Mouse (Mus musculus) left cerebral cortex, adult 2 months (tissue): Measurements from ENCODE around the gene Csn2. TPM values are rescaled to one million over a fixed set of nuclear protein-coding genes. Genes with fewer than 3 reads are reported as not detected.
A peak's percentile ranks its signal among the peaks of the same experiment; 100 is the strongest.

Experiments
- DNase-seq, 2 experiments: peaks; one replicate each; pipeline ENCODE4 v3.0.0; 2021 to 2022; ENCODE audit warnings: low spot score in 2 of 2, mixed read lengths in 1 of 2; ENCODE audit errors: extremely low spot score in 1 of 2
- H3K27ac ChIP-seq: fragments of 200-600 bp; 2 replicates; pipeline ENCODE4 v1.8.1; 2022
- H3K4me3 ChIP-seq: fragments of 200-600 bp; 2 replicates; pipeline ENCODE4 v1.8.1; 2022
- CTCF ChIP-seq: fragments of 200-600 bp; IDR thresholded peaks from 2 replicates; pipeline ENCODE4 v1.8.1; 2022; ENCODE audit warnings: antibody characterized with exemption, mild to moderate bottlenecking, moderate library complexity
- intact Hi-C: fragments of 180-260 bp; cut with DNase I; formaldehyde crosslinking; loops from one replicate; pipeline ENCODE4 v1.15.1; 2025
- long read RNA-seq, 2 experiments: library from polyadenylated mRNA; stranded (forward); transcript quantifications; one replicate each; pipeline ENCODE4 v2.0.0; 2021; ENCODE audit warnings: borderline mapping rate in 2 of 2
- total RNA-seq, 2 experiments: library from RNA; stranded (reverse); gene quantifications; 2 replicates each; pipeline ENCODE4 v1.2.3; 2021

The Csn2 gene
- not detected for total RNA-seq
- long read RNA-seq, experiment 1, result 0 reads
- long read RNA-seq, experiment 2, result 0 reads

DNA sequence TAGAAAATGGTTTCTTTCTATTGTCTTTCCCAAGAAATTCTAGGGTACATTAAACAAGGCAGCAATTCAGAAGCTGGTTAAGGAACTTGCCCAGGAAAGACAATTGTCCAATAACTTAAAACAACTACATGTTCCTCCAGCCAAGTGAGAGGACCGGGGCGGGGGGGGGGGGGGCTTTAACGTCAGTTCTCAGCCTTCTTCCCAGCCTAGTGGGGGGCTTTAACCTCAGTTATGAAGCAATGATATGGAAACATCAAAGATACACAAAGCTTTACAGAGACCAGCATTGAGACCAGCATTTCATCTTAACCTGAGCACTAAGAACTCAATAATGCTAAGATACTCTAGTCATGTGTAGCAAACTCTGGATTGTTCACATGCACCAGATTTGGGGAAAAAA is at the start of gene Csn2:
Csn2 (minus strand) TSS at position 101 of the 400 bp plus-strand sequence.
- Histone ChIP-seq H3K4me3 (no peak within 1 kb of the TSS), H3K27ac (no peak within 1 kb of the TSS)
- intact Hi-C loops, result no loop called here
- no peak for DNase-seq
- TF ChIP-seq CTCF, result no peak

DNA sequence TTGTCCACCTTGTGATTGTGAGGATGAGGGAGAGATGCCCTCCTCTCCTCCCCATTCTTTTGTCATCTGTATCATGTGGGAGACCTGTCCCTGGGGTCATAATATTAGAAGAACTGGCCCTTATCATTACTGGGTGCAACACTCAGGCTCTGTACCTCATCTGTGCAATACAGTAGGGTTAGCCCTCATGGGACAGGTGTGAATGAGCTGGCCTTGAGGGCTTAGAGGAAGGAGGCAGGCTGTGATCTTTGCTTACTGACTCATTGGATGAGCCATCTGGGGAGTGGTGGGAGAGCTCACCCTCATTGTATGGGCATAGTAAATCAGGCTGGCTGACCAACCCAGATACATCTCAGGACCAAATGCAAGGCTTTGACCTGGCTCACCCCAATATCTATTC is 35.4 kb upstream of the Csn2 start:
- no peak for TF ChIP-seq CTCF
- intact Hi-C loops, result no loop called here
- no peak for DNase-seq
- Histone ChIP-seq H3K4me3 (no peak overlapping the region), H3K27ac (no peak overlapping the region)

DNA sequence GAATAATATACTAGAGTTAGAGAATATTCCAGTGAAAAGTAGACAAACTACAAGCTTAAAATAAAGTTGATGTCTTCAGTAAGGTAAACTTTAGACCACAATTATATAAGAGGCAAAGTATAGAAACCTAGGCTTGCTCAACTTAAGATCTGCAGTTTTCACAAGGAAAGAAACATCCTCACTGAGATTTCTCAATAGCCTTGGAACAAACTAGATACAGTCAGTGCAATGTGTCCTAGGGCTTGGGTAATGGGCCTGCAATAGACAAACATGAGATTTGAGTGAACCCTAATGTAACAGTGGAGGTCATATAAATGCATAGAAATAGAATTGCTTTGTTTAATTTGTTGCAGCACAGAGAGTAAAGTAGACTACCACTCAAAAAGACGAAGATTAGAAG is 6.5 kb upstream of the Csn2 start:
- no peak for DNase-seq
- intact Hi-C loops, result no loop called here
- Histone ChIP-seq H3K27ac (no peak overlapping the region), H3K4me3 (no peak overlapping the region)
- no peak for TF ChIP-seq CTCF

DNA sequence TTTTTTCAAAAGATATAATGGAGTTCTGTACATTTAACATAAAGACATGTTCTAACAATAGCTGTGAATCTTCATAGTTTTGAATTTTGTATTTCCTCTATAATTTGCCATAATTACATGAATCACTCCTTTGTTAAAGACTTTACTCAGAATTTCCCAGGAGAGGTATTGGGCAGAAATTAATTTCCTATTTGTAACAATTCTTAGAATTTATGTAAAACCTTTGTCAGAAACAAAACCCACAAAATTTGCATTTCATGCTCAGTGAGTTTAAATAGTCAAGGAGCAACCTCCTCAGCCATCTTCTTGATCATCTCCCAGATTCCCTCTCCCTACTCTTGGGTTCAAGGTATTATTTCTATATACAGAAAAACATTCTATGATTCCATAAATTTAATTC is 33.5 kb downstream of the Csn2 start, which contains the start of gene Csn1s1:
Csn1s1 (plus strand) TSS at position 301 of the 400 bp plus-strand sequence.
- no peak for TF ChIP-seq CTCF
- no peak within 1 kb of the TSS for H3K4me3 ChIP-seq
- intact Hi-C loops, result no loop called here
- no peak for DNase-seq
- no peak within 1 kb of the TSS for H3K27ac ChIP-seq

DNA sequence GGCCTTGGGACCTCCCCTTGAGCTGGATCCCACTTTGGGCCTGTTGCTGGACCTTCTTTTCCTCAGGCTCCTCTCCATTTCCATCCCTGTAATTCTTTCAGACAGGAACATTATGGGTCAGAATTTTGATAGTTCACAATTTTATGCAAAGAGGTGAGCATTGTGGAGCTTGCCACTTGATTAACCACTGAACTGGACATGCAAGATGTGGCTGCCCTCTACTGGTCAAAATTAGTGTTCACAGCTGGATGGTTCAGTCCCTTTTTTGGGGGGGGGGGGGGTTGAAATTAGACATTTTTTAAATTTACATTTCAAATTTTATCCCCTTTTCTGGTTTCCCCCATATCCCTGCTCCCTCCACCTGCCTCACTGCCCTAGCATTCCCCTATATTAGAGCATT is 56.6 kb downstream of the Csn2 start:
- DNase-seq, result no peak
- Histone ChIP-seq H3K27ac (no peak overlapping the region), H3K4me3 (no peak overlapping the region)
- intact Hi-C loops, result no loop called here
- peak; percentile 37 for TF ChIP-seq CTCF

Other genes with a start within 250 kb of the Csn2 start
- not detected for gene Ugt2a2, start 217.4 kb downstream of the Csn2 start, total RNA-seq
- not detected for gene Gm43638, start 212.8 kb downstream of the Csn2 start, total RNA-seq
- not detected for gene Ugt2a1, start 208.8 kb downstream of the Csn2 start, total RNA-seq
- not detected for gene Sult1b1, start 161.4 kb downstream of the Csn2 start, total RNA-seq
- gene Sult1d1, start 130.6 kb downstream of the Csn2 start, total RNA-seq, result not detected
- not detected for gene Sult1e1, start 108.0 kb downstream of the Csn2 start, total RNA-seq
- not detected for gene Csn1s1, start 33.4 kb downstream of the Csn2 start, total RNA-seq
- gene Csn1s2a, start 74.9 kb upstream of the Csn2 start, total RNA-seq, result not detected
- not detected for gene Csn1s2b, start 108.5 kb upstream of the Csn2 start, total RNA-seq
- gene Prr27, start 126.1 kb upstream of the Csn2 start, total RNA-seq, result not detected
- not detected for gene Odam, start 185.4 kb upstream of the Csn2 start, total RNA-seq
- not detected for gene Csn3, start 225.9 kb upstream of the Csn2 start, total RNA-seq